Mouse (Mus musculus) hindbrain, postnatal 0 days (tissue): ENCODE measurements around the gene Mbnl2. TPM values are rescaled to one million over a fixed set of nuclear protein-coding genes. Genes with fewer than 3 reads are reported as not detected.

ENCODE experiments used
- ATAC-seq: fragments of 200-750 bp; cut with Nextera tagmentation; 2 replicates; pipeline ENCODE4 v1.8.0; 2017; ENCODE audit warnings: mild to moderate bottlenecking, moderate TSS enrichment, moderate library complexity
- DNase-seq: peaks from one replicate; pipeline ENCODE4 v3.0.0-alpha.2; 2015; ENCODE audit warnings: low spot score
- H3K27ac ChIP-seq: fragments of 300-500 bp; sonication (generic); 2 replicates; pipeline ENCODE4 v1.5.1; 2014; ENCODE audit warnings: mild to moderate bottlenecking
- H3K27me3 ChIP-seq: fragments of 300-500 bp; sonication (generic); 2 replicates; pipeline ENCODE4 v1.6.1; 2014; ENCODE audit warnings: low read length, mixed read lengths; ENCODE audit not compliant: insufficient read depth
- H3K36me3 ChIP-seq: fragments of 300-500 bp; sonication (generic); 2 replicates; pipeline ENCODE4 v1.6.1; 2014; ENCODE audit warnings: low read length, mixed read lengths; ENCODE audit not compliant: insufficient read depth
- H3K4me1 ChIP-seq: fragments of 300-500 bp; sonication (generic); 2 replicates; pipeline ENCODE4 v1.6.1; 2014; ENCODE audit warnings: antibody characterized with exemption, low read length, mixed read lengths; ENCODE audit not compliant: insufficient read depth
- H3K4me2 ChIP-seq: fragments of 300-500 bp; sonication (generic); 2 replicates; pipeline ENCODE4 v1.6.1; 2014; ENCODE audit warnings: low read depth, mild to moderate bottlenecking, low read length, moderate library complexity, mixed read lengths
- H3K4me3 ChIP-seq: fragments of 300-500 bp; sonication (generic); 2 replicates; pipeline ENCODE4 v1.5.1; 2014; ENCODE audit warnings: low read length
- H3K9ac ChIP-seq: fragments of 300-500 bp; sonication (generic); replicated peaks from 2 replicates; pipeline ENCODE4 v1.6.1; 2014; ENCODE audit warnings: mild to moderate bottlenecking, low read length, moderate library complexity, mixed read lengths
- H3K9me3 ChIP-seq: fragments of 300-500 bp; sonication (generic); 2 replicates; pipeline ENCODE4 v1.6.1; 2016; ENCODE audit warnings: low read length, mixed read lengths
- CTCF ChIP-seq: IDR thresholded peaks from 2 replicates; pipeline ENCODE4 v1.5.1; 2016; ENCODE audit warnings: antibody characterized with exemption, control low read depth, low read depth
- WGBS: fragments of 180-500 bp; shearing (Covaris S2); extraction: QIAGEN DNeasy Blood & Tissue Kit; methylation state at CpG from one replicate; pipeline ENCODE4 v1.1.7; 2014; 5-methylcytosine and 5-hydroxymethylcytosine counted together
- polyA plus RNA-seq: library from polyadenylated mRNA; unstranded; fragments of >200 nt; fragmentation: Nextera tagmentation; extraction: Ambion mirVana; gene quantifications from 2 replicates; pipeline ENCODE4 v1.2.1, GENCODE M21; 2015
- total RNA-seq: library from RNA; depleted of rRNA; stranded (reverse); fragments of >200 nt; gene quantifications from 2 replicates; pipeline ENCODE4 v1.2.3, GENCODE M21; 2014; rRNA removed

The Mbnl2 gene
- total and polyA plus RNA-seq, 2 experiments from 2014 or later: 28.6 to 78.3 TPM

GRCm38 (mm10) chr14:120480927-120481326, 205.5 kb downstream of the Mbnl2 start:
- no peak for TF ChIP-seq CTCF
- H3K9me3 ChIP-seq: no peaks in the 10 kb centered on the region
- 90% methylated on average over 4 of the region's 4 CpGs for WGBS
- no peak overlapping the region for H3K4me3 ChIP-seq
- DNase-seq (no peak), ATAC-seq (no peak)
- no peaks in the 10 kb centered on the region for H3K27me3 ChIP-seq
- peaks cover 14% of the 10 kb centered on the region; the same call in 1 of the 2 replicates for H3K4me1 ChIP-seq
- H3K27ac ChIP-seq: no peak overlapping the region
- no peaks in the 10 kb centered on the region for H3K36me3 ChIP-seq
- peak overlapping the region; percentile 80 for H3K4me2 ChIP-seq
- no peak overlapping the region for H3K9ac ChIP-seq

Other genes starting within 250 kb of the Mbnl2 start
- 0.22 and 0.68 TPM in 2 replicates for gene Oxgr1, start 233.2 kb upstream of the Mbnl2 start, total RNA-seq
- gene Oxgr1, start 233.2 kb upstream of the Mbnl2 start, polyA plus RNA-seq: 0.05 TPM in 1 of 2 replicates, not detected in the other
- 45.4 and 53.7 TPM in 2 replicates for gene Rap2a, start 202.8 kb downstream of the Mbnl2 start, total RNA-seq
- 26.2 and 27.3 TPM in 2 replicates for gene Rap2a, start 202.8 kb downstream of the Mbnl2 start, polyA plus RNA-seq